Mouse (Mus musculus) myocyte (in vitro differentiated cells): ENCODE data around the gene Slc1a1. TPM values are rescaled to one million over a fixed set of nuclear protein-coding genes. Genes with fewer than 3 reads are reported as not detected.

Experiments
- H3K27me3 ChIP-seq: one replicate; pipeline ENCODE4 v1.6.1; 2011; ENCODE audit not compliant: control insufficient read depth, insufficient read depth, insufficient read length
- H3K36me3 ChIP-seq: one replicate; pipeline ENCODE4 v1.6.1; 2011; ENCODE audit not compliant: control insufficient read depth, insufficient read depth
- H3K4me2 ChIP-seq: one replicate; pipeline ENCODE4 v1.6.1; 2011; ENCODE audit warnings: low read depth, control low read depth
- H3K4me3 ChIP-seq: one replicate; pipeline ENCODE4 v1.5.1; 2011; ENCODE audit warnings: mild to moderate bottlenecking, control low read depth, moderate library complexity
- H3K79me2 ChIP-seq: one replicate; pipeline ENCODE4 v1.6.1; 2011; ENCODE audit not compliant: control insufficient read depth, insufficient read depth
- H3ac ChIP-seq: one replicate; pipeline ENCODE4 v1.6.1; 2011; ENCODE audit not compliant: control insufficient read depth, insufficient read length
- CEBPB ChIP-seq: IDR thresholded peaks from 2 replicates; pipeline ENCODE4 v1.6.1; 2011; ENCODE audit warnings: mild to moderate bottlenecking, moderate library complexity; ENCODE audit not compliant: poor library complexity, insufficient read depth, severe bottlenecking
- E2F4 ChIP-seq: IDR thresholded peaks from one replicate; pipeline ENCODE4 v1.6.1; 2011; ENCODE audit warnings: mild to moderate bottlenecking, control low read depth, moderate library complexity; ENCODE audit not compliant: insufficient read depth
- MAX ChIP-seq: IDR thresholded peaks from one replicate; pipeline ENCODE4 v1.6.1; 2011; ENCODE audit warnings: low read depth, mild to moderate bottlenecking, control low read depth
- MYOD1 ChIP-seq, 3 experiments: IDR thresholded peaks; one replicate each; pipeline ENCODE4 v1.6.1; 2011; ENCODE audit warnings: control low read depth in 2 of 3, low read depth in 2 of 3, mild to moderate bottlenecking in 2 of 3, moderate library complexity in 1 of 3; ENCODE audit not compliant: insufficient read length in 2 of 3, control insufficient read depth in 1 of 3
- MYOG ChIP-seq, 3 experiments: IDR thresholded peaks; one replicate each; pipeline ENCODE4 v1.6.1; 2011; ENCODE audit warnings: control low read depth in 2 of 3, low read depth in 2 of 3, mild to moderate bottlenecking in 2 of 3; ENCODE audit not compliant: insufficient read length in 2 of 3, control insufficient read depth in 1 of 3, insufficient read depth in 1 of 3
- POLR2A ChIP-seq: IDR thresholded peaks from one replicate; pipeline ENCODE4 v1.6.1; 2011; ENCODE audit warnings: low read depth, mild to moderate bottlenecking, control low read depth, moderate library complexity; ENCODE audit not compliant: insufficient read length
- POLR2AphosphoS2 ChIP-seq: IDR thresholded peaks from one replicate; pipeline ENCODE4 v1.6.1; 2011; ENCODE audit warnings: low read depth, control low read depth; ENCODE audit not compliant: insufficient read length
- REST ChIP-seq: IDR thresholded peaks from one replicate; pipeline ENCODE4 v1.6.1; 2011; ENCODE audit warnings: mild to moderate bottlenecking, control low read depth, moderate library complexity; ENCODE audit not compliant: insufficient read depth, insufficient read length
- SRF ChIP-seq: IDR thresholded peaks from one replicate; pipeline ENCODE4 v1.6.1; 2011; ENCODE audit warnings: low read depth; ENCODE audit not compliant: control insufficient read depth, insufficient read length
- TCF12 ChIP-seq: IDR thresholded peaks from one replicate; pipeline ENCODE4 v1.6.1; 2011; ENCODE audit warnings: mild to moderate bottlenecking, control low read depth; ENCODE audit not compliant: poor library complexity, insufficient read depth, severe bottlenecking
- TCF3 ChIP-seq: IDR thresholded peaks from one replicate; pipeline ENCODE4 v1.6.1; 2011; ENCODE audit warnings: low read depth, control low read depth; ENCODE audit not compliant: insufficient read length
- USF1 ChIP-seq: IDR thresholded peaks from one replicate; pipeline ENCODE4 v1.6.1; 2011; ENCODE audit warnings: low read depth, mild to moderate bottlenecking, control low read depth, moderate library complexity
- polyA plus RNA-seq: library from polyadenylated mRNA; unstranded; fragments of >200 nt; fragmentation: generic; extraction: Trizol; gene quantifications from one replicate; pipeline ENCODE4 v1.2.1, GENCODE M21; 2012; ENCODE audit warnings: missing spikeins

The Slc1a1 gene
- polyA plus RNA-seq, 1 experiment, result not detected

- Histone ChIP-seq H3K4me3 (no peak overlapping the region), H3ac (no peak overlapping the region), H3K4me2 (no peak overlapping the region), H3K27me3 (peaks cover 14% of the 10 kb centered on the region), H3K79me2 (no peaks in the 10 kb centered on the region), H3K36me3 (no peaks in the 10 kb centered on the region)
- TF ChIP-seq CEBPB (no peak), MAX (no peak), MYOG (IDR thresholded peaks at IDR 0.05; ENCODE audit: control insufficient read depth in 1 of 3, insufficient read depth in 1 of 3, insufficient read length in 2 of 3, low read depth in 2 of 3) (no peak), POLR2A (no peak), POLR2AphosphoS2 (no peak), MYOD1 (IDR thresholded peaks at IDR 0.05; ENCODE audit: control insufficient read depth in 1 of 3, insufficient read length in 2 of 3, low read depth in 2 of 3) (no peak), SRF (no peak), TCF12 (no peak), USF1 (no peak), E2F4 (no peak), REST (no peak), TCF3 (no peak)
Observed at GRCm38 (mm10) chr19:28908186-28908585, 73.3 kb downstream of the Slc1a1 start.

- Histone ChIP-seq H3K4me3 (no peak overlapping the region), H3K27me3 (peaks cover 19% of the 10 kb centered on the region), H3K36me3 (no peaks in the 10 kb centered on the region), H3ac (no peak overlapping the region), H3K79me2 (no peaks in the 10 kb centered on the region), H3K4me2 (no peak overlapping the region)
- TF ChIP-seq E2F4 (no peak), MYOG (IDR thresholded peaks at IDR 0.05; ENCODE audit: control insufficient read depth in 1 of 3, insufficient read depth in 1 of 3, insufficient read length in 2 of 3, low read depth in 2 of 3) (no peak), USF1 (no peak), REST (no peak), MYOD1 (IDR thresholded peaks at IDR 0.05; ENCODE audit: control insufficient read depth in 1 of 3, insufficient read length in 2 of 3, low read depth in 2 of 3) (no peak), TCF12 (no peak), CEBPB (no peak), SRF (no peak), POLR2A (no peak), POLR2AphosphoS2 (no peak), TCF3 (no peak), MAX (no peak)
Observed at GRCm38 (mm10) chr19:28908693-28909092, 73.8 kb downstream of the Slc1a1 start.

GRCm38 (mm10) chr19:28914598-28914997, 79.7 kb downstream of the Slc1a1 start:
- H3K79me2 ChIP-seq, result no peaks in the 10 kb centered on the region
- no peaks in the 10 kb centered on the region for H3K36me3 ChIP-seq
- H3K27me3 ChIP-seq, result peaks cover 32% of the 10 kb centered on the region
- TF ChIP-seq TCF12 (no peak), E2F4 (no peak), MAX (no peak), USF1 (no peak), CEBPB (no peak), MYOG (IDR thresholded peaks at IDR 0.05; ENCODE audit: control insufficient read depth in 1 of 3, insufficient read depth in 1 of 3, insufficient read length in 2 of 3, low read depth in 2 of 3) (no peak), SRF (no peak), TCF3 (no peak), POLR2AphosphoS2 (no peak), POLR2A (no peak), MYOD1 (IDR thresholded peaks at IDR 0.05; ENCODE audit: control insufficient read depth in 1 of 3, insufficient read length in 2 of 3, low read depth in 2 of 3) (no peak), REST (no peak)
- no peak overlapping the region for H3K4me3 ChIP-seq
- H3K4me2 ChIP-seq, result no peak overlapping the region
- H3ac ChIP-seq, result no peak overlapping the region

GRCm38 (mm10) chr19:28915602-28916250, 80.9 kb downstream of the Slc1a1 start:
- no peak overlapping the region for H3K4me2 ChIP-seq
- no peak overlapping the region for H3ac ChIP-seq
- no peaks in the 10 kb centered on the region for H3K79me2 ChIP-seq
- H3K27me3 ChIP-seq, result peaks cover 32% of the 10 kb centered on the region
- no peak overlapping the region for H3K4me3 ChIP-seq
- H3K36me3 ChIP-seq, result no peaks in the 10 kb centered on the region
- TF ChIP-seq MYOG (IDR thresholded peaks at IDR 0.05; ENCODE audit: control insufficient read depth in 1 of 3, insufficient read depth in 1 of 3, insufficient read length in 2 of 3, low read depth in 2 of 3) (no peak), POLR2AphosphoS2 (no peak), E2F4 (no peak), CEBPB (no peak), MAX (no peak), TCF3 (no peak), REST (no peak), SRF (no peak), TCF12 (no peak), USF1 (no peak), POLR2A (no peak), MYOD1 (IDR thresholded peaks at IDR 0.05; ENCODE audit: control insufficient read depth in 1 of 3, insufficient read length in 2 of 3, low read depth in 2 of 3) (no peak)
